Mouse (Mus musculus): ENCODE results near the gene Dtx2.
"Not testable (repeated sequence)": the region's sequence is repeated elsewhere in the genome, so short reads cannot be mapped to it uniquely, and the experiment has no call there.

- not testable (repeated sequence) for TF ChIP-seq CTCF (IDR thresholded peaks at IDR 0.05); POLR2A (IDR thresholded peaks at IDR 0.05; ENCODE audit: insufficient read depth, low read depth, low read length); EP300 (IDR thresholded peaks at IDR 0.05; ENCODE audit: insufficient read depth, low read depth, low read length)
Measured at GRCm38 (mm10) chr5:136048541-136048940, 53.9 kb downstream of the Dtx2 start.
